Mouse (Mus musculus): Measurements from ENCODE around the gene Atp8b3. TPM values are rescaled to one million over a fixed set of nuclear protein-coding genes. Genes with fewer than 3 reads are reported as not detected.

Gene Atp8b3
- total and polyA plus RNA-seq, 3 experiments, result 0.02 to 0.05 TPM; not detected in 1

DNA sequence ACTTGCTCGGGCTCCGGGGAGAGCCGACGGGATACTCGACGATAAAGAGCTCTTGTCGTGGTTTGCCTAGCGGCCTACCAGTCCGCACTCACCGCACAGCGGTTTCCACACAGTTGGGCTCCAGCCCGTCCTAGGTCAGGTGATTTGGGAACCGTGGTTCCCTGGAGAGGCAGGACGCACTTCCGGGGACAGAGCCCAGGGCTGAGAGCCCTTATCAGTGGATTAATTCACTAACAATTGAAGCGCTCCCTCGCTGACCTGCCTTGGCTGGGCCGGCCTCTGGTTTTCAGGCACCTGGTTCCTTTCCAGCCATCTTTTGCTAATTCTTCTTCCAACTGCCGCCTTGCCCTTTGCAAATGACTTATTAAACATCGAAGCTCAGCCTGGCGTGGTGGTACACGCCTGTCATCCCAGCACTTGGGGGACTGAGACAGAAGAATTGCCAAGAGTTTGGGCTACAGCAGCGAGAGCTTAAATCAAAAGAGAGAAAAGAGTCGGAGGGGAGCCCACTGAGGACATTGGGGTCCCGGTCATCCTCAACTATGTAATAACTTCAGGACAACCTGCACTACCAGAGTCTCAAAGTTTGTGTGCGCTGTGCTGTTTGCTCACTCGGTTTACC, 35.2 kb downstream of the Atp8b3 start:
- peaks cover 72% of the 10 kb centered on the region for H3K27me3 ChIP-seq (ENCODE audit: insufficient read depth, low read length)
- no peaks in the 10 kb centered on the region for H3K9me3 ChIP-seq (replicated peaks)
- no peak overlapping the region for H3K4me3 ChIP-seq (ENCODE audit: low read depth, low read length)
- H3K4me1 ChIP-seq (ENCODE audit: insufficient read depth, low read depth, low read length), result peaks cover 16% of the 10 kb centered on the region
- H3K36me3 ChIP-seq (replicated peaks), result no peaks in the 10 kb centered on the region
- ATAC-seq (ENCODE audit: extremely low read depth, insufficient number of reproducible peaks, low FRiP score, poor library complexity, severe bottlenecking), result no peak
- TF ChIP-seq POLR2AphosphoS5 (IDR thresholded peaks at IDR 0.05; ENCODE audit: insufficient replicate concordance, low read depth, low read length) (no peak), TAL1 (conservative IDR thresholded peaks at IDR 0.05; ENCODE audit: low read depth, low read length) (no peak), CTCF (IDR thresholded peaks at IDR 0.05; ENCODE audit: low read depth, low read length) (no peak), GATA2 (IDR thresholded peaks at IDR 0.05; ENCODE audit: borderline replicate concordance, low read depth, low read length) (no peak), GATA1 (IDR thresholded peaks at IDR 0.05; ENCODE audit: borderline replicate concordance, low read length) (no peak)
- DNase-seq (ENCODE audit: low spot score), result no peak

DNA sequence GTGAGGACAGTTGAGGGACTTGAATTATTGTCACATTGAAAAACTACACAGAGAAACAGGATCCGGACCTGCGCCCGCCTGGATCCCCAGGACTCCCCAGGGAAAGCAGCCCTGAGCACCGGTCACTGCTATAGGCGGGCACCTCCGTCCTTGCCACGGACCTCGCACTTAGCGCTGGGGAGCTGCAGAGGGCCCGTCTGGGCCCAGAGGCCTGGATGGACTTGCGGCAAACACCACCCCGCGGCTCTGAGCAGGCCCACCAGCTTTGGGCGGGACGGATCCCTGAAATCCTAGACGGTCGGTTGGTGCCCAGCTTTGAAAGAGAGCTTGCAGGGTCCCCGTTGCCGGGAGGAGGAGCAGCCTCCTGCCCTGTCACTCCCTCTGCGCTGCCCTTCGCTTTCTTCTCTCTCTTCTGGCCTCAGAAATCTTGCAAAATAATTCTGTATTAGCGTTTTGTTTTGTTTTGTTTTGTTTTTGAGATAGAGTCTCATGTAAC, 36.1 kb downstream of the Atp8b3 start:
- Histone ChIP-seq H3K36me3 (replicated peaks) (no peaks in the 10 kb centered on the region), H3K4me1 (ENCODE audit: insufficient read depth, low read depth, low read length) (peaks cover 16% of the 10 kb centered on the region), H3K27me3 (ENCODE audit: insufficient read depth, low read length) (peaks cover 78% of the 10 kb centered on the region), H3K4me3 (ENCODE audit: low read depth, low read length) (no peak overlapping the region), H3K9me3 (replicated peaks) (no peaks in the 10 kb centered on the region)
- TF ChIP-seq CTCF (IDR thresholded peaks at IDR 0.05; ENCODE audit: low read depth, low read length) (no peak), TAL1 (conservative IDR thresholded peaks at IDR 0.05; ENCODE audit: low read depth, low read length) (no peak), GATA1 (IDR thresholded peaks at IDR 0.05; ENCODE audit: borderline replicate concordance, low read length) (no peak), GATA2 (IDR thresholded peaks at IDR 0.05; ENCODE audit: borderline replicate concordance, low read depth, low read length) (no peak), POLR2AphosphoS5 (IDR thresholded peaks at IDR 0.05; ENCODE audit: insufficient replicate concordance, low read depth, low read length) (no peak)
- no peak for DNase-seq (ENCODE audit: low spot score)
- no peak for ATAC-seq (ENCODE audit: extremely low read depth, insufficient number of reproducible peaks, low FRiP score, poor library complexity, severe bottlenecking)

DNA sequence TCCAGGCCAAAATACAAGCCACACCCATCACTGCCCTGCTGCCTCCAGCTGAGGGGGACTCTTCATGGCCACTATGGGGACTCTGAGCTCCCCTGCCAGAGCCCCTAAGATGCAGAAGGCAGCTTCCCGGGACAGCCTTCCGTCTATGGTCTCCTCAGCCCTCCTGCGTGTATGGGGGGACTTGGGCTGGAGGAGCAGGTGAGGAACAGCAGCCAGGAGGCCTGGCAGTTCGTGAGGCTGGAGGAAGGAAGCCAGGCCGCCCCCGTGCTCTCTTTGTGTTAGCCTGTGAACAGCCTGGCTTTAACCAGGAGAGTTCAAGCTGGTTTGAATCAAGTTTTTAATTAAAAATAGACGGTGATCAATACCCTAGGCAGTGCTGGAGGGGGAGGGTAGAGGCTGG, 36.6 kb downstream of the Atp8b3 start:
- no peaks in the 10 kb centered on the region for H3K36me3 ChIP-seq (replicated peaks)
- no peaks in the 10 kb centered on the region for H3K9me3 ChIP-seq (replicated peaks)
- no peak for TF ChIP-seq POLR2AphosphoS5 (IDR thresholded peaks at IDR 0.05; ENCODE audit: insufficient replicate concordance, low read depth, low read length)
- no peak for TF ChIP-seq GATA1 (IDR thresholded peaks at IDR 0.05; ENCODE audit: borderline replicate concordance, low read length)
- TF ChIP-seq CTCF (IDR thresholded peaks at IDR 0.05; ENCODE audit: low read depth, low read length), result no peak
- DNase-seq (ENCODE audit: low spot score) (no peak), ATAC-seq (ENCODE audit: extremely low read depth, insufficient number of reproducible peaks, low FRiP score, poor library complexity, severe bottlenecking) (no peak)
- H3K4me3 ChIP-seq (ENCODE audit: low read depth, low read length), result no peak overlapping the region
- H3K27me3 ChIP-seq (ENCODE audit: insufficient read depth, low read length), result peaks cover 79% of the 10 kb centered on the region
- peaks cover 11% of the 10 kb centered on the region for H3K4me1 ChIP-seq (ENCODE audit: insufficient read depth, low read depth, low read length)

DNA sequence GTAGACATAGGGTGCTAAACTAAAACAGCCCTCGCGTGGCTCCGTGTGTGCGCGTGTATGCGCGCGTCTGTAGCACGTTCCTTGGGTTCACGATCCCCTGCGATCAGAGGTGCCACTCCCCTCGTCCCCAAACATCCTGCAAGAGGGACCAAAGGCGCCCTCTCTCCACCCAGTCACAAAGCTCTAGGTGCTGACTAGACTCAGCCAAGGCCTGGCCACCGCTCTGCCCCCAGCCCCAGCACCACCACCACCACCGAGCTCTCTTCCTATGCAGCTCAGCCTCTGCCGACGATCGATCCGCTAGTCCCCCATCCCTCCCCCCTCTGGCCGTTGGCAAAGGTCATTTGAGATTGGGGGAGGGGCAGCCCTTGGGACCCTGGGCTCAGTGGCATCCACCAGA, 42.5 kb downstream of the Atp8b3 start:
- Histone ChIP-seq H3K27me3 (ENCODE audit: insufficient read depth, low read length) (peaks cover 94% of the 10 kb centered on the region), H3K9me3 (replicated peaks) (peaks cover 17% of the 10 kb centered on the region), H3K4me1 (ENCODE audit: insufficient read depth, low read depth, low read length) (peaks cover 7% of the 10 kb centered on the region), H3K4me3 (ENCODE audit: low read depth, low read length) (no peak overlapping the region), H3K36me3 (replicated peaks) (no peaks in the 10 kb centered on the region)
- DNase-seq (ENCODE audit: low spot score) (no peak), ATAC-seq (ENCODE audit: extremely low read depth, insufficient number of reproducible peaks, low FRiP score, poor library complexity, severe bottlenecking) (no peak)
- TF ChIP-seq POLR2AphosphoS5 (IDR thresholded peaks at IDR 0.05; ENCODE audit: insufficient replicate concordance, low read depth, low read length) (no peak), GATA1 (IDR thresholded peaks at IDR 0.05; ENCODE audit: borderline replicate concordance, low read length) (no peak), CTCF (IDR thresholded peaks at IDR 0.05; ENCODE audit: low read depth, low read length) (no peak), TAL1 (conservative IDR thresholded peaks at IDR 0.05; ENCODE audit: low read depth, low read length) (no peak), GATA2 (IDR thresholded peaks at IDR 0.05; ENCODE audit: borderline replicate concordance, low read depth, low read length) (no peak)

DNA sequence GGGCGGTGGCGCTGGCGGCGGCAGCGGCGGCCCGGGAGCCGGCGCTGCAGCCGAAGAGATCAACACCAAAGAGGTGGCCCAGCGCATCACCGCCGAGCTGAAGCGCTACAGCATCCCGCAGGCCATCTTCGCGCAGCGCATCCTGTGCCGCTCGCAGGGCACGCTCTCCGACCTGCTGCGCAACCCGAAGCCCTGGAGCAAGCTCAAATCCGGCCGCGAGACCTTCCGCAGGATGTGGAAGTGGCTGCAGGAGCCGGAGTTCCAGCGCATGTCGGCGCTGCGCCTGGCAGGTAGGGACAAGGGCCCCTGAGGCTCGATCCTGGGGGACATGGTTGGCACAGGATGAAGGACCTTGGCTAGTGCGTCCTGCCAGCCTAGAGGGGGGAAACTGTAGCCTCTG, 43.0 kb downstream of the Atp8b3 start:
- Histone ChIP-seq H3K9me3 (replicated peaks) (peaks cover 17% of the 10 kb centered on the region), H3K4me3 (ENCODE audit: low read depth, low read length) (no peak overlapping the region), H3K4me1 (ENCODE audit: insufficient read depth, low read depth, low read length) (peaks cover 11% of the 10 kb centered on the region), H3K27me3 (ENCODE audit: insufficient read depth, low read length) (peaks cover 95% of the 10 kb centered on the region), H3K36me3 (replicated peaks) (no peaks in the 10 kb centered on the region)
- DNase-seq (ENCODE audit: low spot score), result no peak
- no peak for ATAC-seq (ENCODE audit: extremely low read depth, insufficient number of reproducible peaks, low FRiP score, poor library complexity, severe bottlenecking)
- TF ChIP-seq GATA1 (IDR thresholded peaks at IDR 0.05; ENCODE audit: borderline replicate concordance, low read length) (no peak), GATA2 (IDR thresholded peaks at IDR 0.05; ENCODE audit: borderline replicate concordance, low read depth, low read length) (no peak), CTCF (IDR thresholded peaks at IDR 0.05; ENCODE audit: low read depth, low read length) (no peak), POLR2AphosphoS5 (IDR thresholded peaks at IDR 0.05; ENCODE audit: insufficient replicate concordance, low read depth, low read length) (no peak), TAL1 (conservative IDR thresholded peaks at IDR 0.05; ENCODE audit: low read depth, low read length) (no peak)

DNA sequence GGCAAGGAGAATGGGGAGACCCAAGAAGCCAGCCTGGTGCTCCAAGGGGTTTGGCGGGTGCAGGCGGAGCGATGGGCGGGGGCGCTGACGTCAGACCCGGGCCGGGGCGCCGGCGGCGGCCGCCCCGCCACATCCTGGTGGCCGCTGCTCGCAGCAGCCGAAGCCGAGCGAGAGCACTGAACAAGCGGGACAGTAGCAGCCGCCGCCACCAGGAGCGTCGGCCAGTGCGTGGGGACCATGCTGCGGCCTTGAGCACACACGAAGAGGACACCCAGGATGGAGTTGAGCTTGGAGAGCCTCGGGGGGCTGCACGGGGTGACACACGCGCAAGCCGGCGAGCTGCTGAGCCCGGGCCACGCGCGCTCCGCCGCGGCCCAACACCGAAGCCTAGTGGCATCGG, 44.2 kb downstream of the Atp8b3 start, which contains the start of gene Onecut3:
Gene Onecut3 (plus strand): TSS at position 104 of the 400 bp plus-strand sequence.
- no peaks in the 10 kb centered on the region for H3K36me3 ChIP-seq (replicated peaks)
- ATAC-seq (ENCODE audit: extremely low read depth, insufficient number of reproducible peaks, low FRiP score, poor library complexity, severe bottlenecking), result no peak
- H3K4me3 ChIP-seq (ENCODE audit: low read depth, low read length), result no peak within 1 kb of the TSS; the same call in 1 of the 2 replicates
- H3K9me3 ChIP-seq (replicated peaks), result peaks cover 17% of the 10 kb centered on the region
- H3K27me3 ChIP-seq (ENCODE audit: insufficient read depth, low read length), result peaks cover 95% of the 10 kb centered on the region
- no peak for TF ChIP-seq GATA1 (IDR thresholded peaks at IDR 0.05; ENCODE audit: borderline replicate concordance, low read length)
- no peak for TF ChIP-seq POLR2AphosphoS5 (IDR thresholded peaks at IDR 0.05; ENCODE audit: insufficient replicate concordance, low read depth, low read length)
- TF ChIP-seq TAL1 (conservative IDR thresholded peaks at IDR 0.05; ENCODE audit: low read depth, low read length), result no peak
- no peak for TF ChIP-seq GATA2 (IDR thresholded peaks at IDR 0.05; ENCODE audit: borderline replicate concordance, low read depth, low read length)
- no peak for TF ChIP-seq CTCF (IDR thresholded peaks at IDR 0.05; ENCODE audit: low read depth, low read length)
- no peak for DNase-seq (ENCODE audit: low spot score)
- H3K4me1 ChIP-seq (ENCODE audit: insufficient read depth, low read depth, low read length), result peaks cover 10% of the 10 kb centered on the region; the same call in 1 of the 2 replicates
